Comparison of ENCODE assay signal across 9 mouse cellular contexts in the genomic region with DNA sequence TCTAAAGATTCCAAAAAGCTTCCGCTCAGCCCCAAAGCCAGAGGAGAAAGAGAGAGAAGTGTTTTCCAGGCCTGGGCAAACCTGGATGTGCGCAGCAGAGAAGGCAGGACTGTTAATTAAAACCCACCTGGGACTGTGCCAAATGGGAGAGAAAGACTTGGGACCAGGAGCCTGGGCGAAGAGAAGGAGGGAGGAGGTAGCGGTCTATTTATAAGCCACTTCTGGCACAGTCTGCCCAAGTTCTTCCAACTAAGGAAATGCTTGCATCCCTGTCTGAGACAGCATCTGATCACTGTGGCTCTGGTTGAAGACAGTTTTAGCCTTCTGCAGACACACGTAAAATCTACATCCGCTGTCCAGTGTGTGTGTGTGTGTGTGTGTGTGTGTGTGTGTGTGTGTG.
DNase-seq lines count a peak whose midpoint lies in the region; ATAC-seq and TF ChIP-seq lines count a peak whose summit lies in the region.
"Had no signal": no experiment of that assay in that cellular context is flagged by ENCODE, and none has a peak within 500 bp of the region (broad histone marks: within the 10 kb centered on the region; RNA-seq: fewer than 3 reads in every experiment).

No protein-coding gene starts in this region.

- H3K36me3 ChIP-seq in kidney, postnatal 0 days (ENCODE audit: insufficient read depth, low read length) = no peaks in the 10 kb centered on the region
- no peaks in the 10 kb centered on the region for H3K36me3 ChIP-seq in kidney, embryonic 14.5 days (ENCODE audit: control insufficient read depth, insufficient read depth, low read length)
- H3K36me3 ChIP-seq: neural tube, embryonic 13.5 days had no signal

- no peak for TF ChIP-seq CTCF in kidney, postnatal 0 days (IDR thresholded peaks at IDR 0.05; ENCODE audit: low read depth)
- no peak for TF ChIP-seq CTCF in cortical plate, adult 2 months (IDR thresholded peaks at IDR 0.05; ENCODE audit: extremely low read depth, insufficient read depth, low read length)
- no peak for TF ChIP-seq CTCF in layer of hippocampus, adult 2 months (conservative IDR thresholded peaks at IDR 0.05)

- H3K4me2 ChIP-seq in kidney, postnatal 0 days (ENCODE audit: low read length) = no peak overlapping the region
- H3K4me2 ChIP-seq in kidney, embryonic 14.5 days (replicated peaks; ENCODE audit: low read depth, low read length) = no peak overlapping the region
- H3K4me2 ChIP-seq: neural tube, embryonic 13.5 days had no signal

- H3K4me3 ChIP-seq in kidney, postnatal 0 days (replicated peaks; ENCODE audit: low read depth, low read length) = no peak overlapping the region
- H3K4me3 ChIP-seq in kidney, embryonic 14.5 days (ENCODE audit: low read length) = no peak overlapping the region
- H3K4me3 ChIP-seq in cortical plate, adult 2 months (ENCODE audit: insufficient read depth, low read length) = no peak overlapping the region
- H3K4me3 ChIP-seq in layer of hippocampus, adult 2 months = no peak overlapping the region
- H3K4me3 ChIP-seq: neural tube, embryonic 13.5 days had no signal

- no peak overlapping the region for H3K9ac ChIP-seq in kidney, postnatal 0 days (ENCODE audit: low read depth, low read length)
- H3K9ac ChIP-seq in kidney, embryonic 14.5 days (ENCODE audit: low read depth, low read length) = no peak overlapping the region
- H3K9ac ChIP-seq: neural tube, embryonic 13.5 days had no signal

- WGBS in kidney, postnatal 0 days = 64% methylated on average over 6 of the region's 6 CpGs
- 84% methylated on average over 6 of the region's 6 CpGs for WGBS in kidney, embryonic 14.5 days

- peak; percentile 18 for DNase-seq in kidney, postnatal 0 days (ENCODE audit: low spot score)
- DNase-seq in layer of hippocampus, adult 2 months (ENCODE audit: low spot score in 2 of 2) = peak; percentile 57 to 71
- peak; percentile 60 for DNase-seq in right cerebral cortex, postnatal 14 days
- no peak for DNase-seq in adrenal gland, postnatal 36 days
- no peak for DNase-seq in adrenal gland, adult 18-20 months (ENCODE audit: low spot score in 2 of 2)
- DNase-seq in embryo, embryonic 9.5 days (ENCODE audit: extremely low spot score) = no peak

- no peaks in the 10 kb centered on the region for H3K9me3 ChIP-seq in kidney, postnatal 0 days (replicated peaks; ENCODE audit: low read length)
- H3K9me3 ChIP-seq in kidney, embryonic 14.5 days (ENCODE audit: control insufficient read depth, low read length) = no peaks in the 10 kb centered on the region
- H3K9me3 ChIP-seq: neural tube, embryonic 13.5 days had no signal

- ATAC-seq in kidney, postnatal 0 days (replicated peaks; ENCODE audit: low FRiP score, low read depth) = no peak
- ATAC-seq in kidney, embryonic 14.5 days (ENCODE audit: low FRiP score, low TSS enrichment) = no peak

- no peaks in the 10 kb centered on the region for H3K27me3 ChIP-seq in kidney, postnatal 0 days (ENCODE audit: insufficient read depth, low read length)
- H3K27me3 ChIP-seq in kidney, embryonic 14.5 days (ENCODE audit: control insufficient read depth, insufficient read depth, low read length) = no peaks in the 10 kb centered on the region
- H3K27me3 ChIP-seq: neural tube, embryonic 13.5 days had no signal

- no peaks in the 10 kb centered on the region for H3K4me1 ChIP-seq in kidney, postnatal 0 days (replicated peaks; ENCODE audit: insufficient read depth, low read length)
- no peaks in the 10 kb centered on the region for H3K4me1 ChIP-seq in kidney, embryonic 14.5 days (ENCODE audit: control insufficient read depth, insufficient read depth, low read length)
- H3K4me1 ChIP-seq in cortical plate, adult 2 months (ENCODE audit: control insufficient read depth, insufficient read depth, low read length) = peaks cover 5% of the 10 kb centered on the region
- H3K4me1 ChIP-seq: neural tube, embryonic 13.5 days had no signal

- no peak for TF ChIP-seq POLR2A in cortical plate, adult 2 months (IDR thresholded peaks at IDR 0.05; ENCODE audit: extremely low read depth, insufficient read depth, low read length)

- no peak overlapping the region for H3K27ac ChIP-seq in kidney, postnatal 0 days
- H3K27ac ChIP-seq in kidney, embryonic 14.5 days (ENCODE audit: low read depth, low read length) = no peak overlapping the region
- peak overlapping the region; percentile 29; the same call in 1 of the 2 replicates for H3K27ac ChIP-seq in cortical plate, adult 2 months (ENCODE audit: insufficient read depth, low read length)
- H3K27ac ChIP-seq in layer of hippocampus, adult 2 months = peak overlapping the region; percentile 65
- H3K27ac ChIP-seq: neural tube, embryonic 13.5 days had no signal

Comparison
In these comparisons a context has a peak if more than half of its experiments do, and no peak if none do; other contexts are left out.
1. DNase-seq: peak in kidney, postnatal 0 days (single experiment), layer of hippocampus, adult 2 months (2 of 2) and right cerebral cortex, postnatal 14 days (single experiment); none in adrenal gland, postnatal 36 days (0 of 2), adrenal gland, adult 18-20 months (0 of 2) and embryo, embryonic 9.5 days (single experiment).
2. H3K27ac ChIP-seq: peak in cortical plate, adult 2 months (single experiment) and layer of hippocampus, adult 2 months (single experiment); none in kidney, postnatal 0 days (single experiment) and kidney, embryonic 14.5 days (single experiment).